Mouse (Mus musculus): ENCODE measurements at regions not wholly inside any gene's neighbourhood (a gene's known extent, or its start where the extent isn't known, plus 50 kb on each side); places are given as distances from the start of the nearest gene placed in this dataset.

GRCm38 (mm10) chr2:178989784-178990183, 452.4 kb upstream of the Cdh4 start:
- no peaks in the 10 kb centered on the region for H3K9me3 ChIP-seq (ENCODE audit: low read depth, low read length)
- H3K27ac ChIP-seq (ENCODE audit: low read depth): no peak overlapping the region
- H3K36me3 ChIP-seq (ENCODE audit: insufficient read depth): no peaks in the 10 kb centered on the region
- no peak overlapping the region for H3K9ac ChIP-seq
- H3K27me3 ChIP-seq (ENCODE audit: insufficient read depth, low read length): no peaks in the 10 kb centered on the region
- H3K4me2 ChIP-seq: no peak overlapping the region
- WGBS: 85% methylated on average over 1 of the region's 1 CpGs
- DNase-seq (no peak), ATAC-seq (ENCODE audit: insufficient read depth) (no peak)
- no peaks in the 10 kb centered on the region for H3K4me1 ChIP-seq (ENCODE audit: insufficient read depth)
- peak; percentile 8; the same call in 1 of the 2 replicates for TF ChIP-seq CTCF (IDR thresholded peaks at IDR 0.05; ENCODE audit: low read depth)
- no peak overlapping the region for H3K4me3 ChIP-seq (ENCODE audit: low read depth, low read length)

DNA sequence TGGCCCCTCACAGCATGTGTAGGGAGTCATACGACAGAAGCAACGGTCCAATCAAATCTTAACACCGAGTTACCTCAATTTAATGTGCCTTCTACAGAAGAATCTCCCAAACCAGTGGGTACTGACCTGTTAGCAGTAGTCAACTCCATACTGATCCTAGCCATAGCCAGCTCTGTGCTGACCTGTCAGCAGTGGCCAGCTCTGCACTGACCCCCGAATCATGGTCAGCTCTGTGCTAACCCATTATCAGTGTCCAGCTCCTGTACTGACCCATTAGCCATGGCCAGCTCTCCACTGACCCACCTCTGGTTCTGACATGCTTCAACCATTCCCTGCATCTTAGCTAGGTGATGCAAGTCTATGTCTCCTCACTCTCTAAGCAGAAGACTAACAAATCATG, 451.3 kb upstream of the Cdh4 start:
- H3K4me2 ChIP-seq: no peak overlapping the region
- no peaks in the 10 kb centered on the region for H3K4me1 ChIP-seq (ENCODE audit: insufficient read depth)
- no peak for ATAC-seq (ENCODE audit: insufficient read depth)
- no peak overlapping the region for H3K27ac ChIP-seq (ENCODE audit: low read depth)
- no peak overlapping the region for H3K4me3 ChIP-seq (ENCODE audit: low read depth, low read length)
- WGBS: 85% methylated on average over 4 of the region's 4 CpGs
- TF ChIP-seq CTCF (IDR thresholded peaks at IDR 0.05; ENCODE audit: low read depth): no peak
- H3K9ac ChIP-seq: no peak overlapping the region
- DNase-seq: no peak
- H3K27me3 ChIP-seq (ENCODE audit: insufficient read depth, low read length): no peaks in the 10 kb centered on the region
- no peaks in the 10 kb centered on the region for H3K36me3 ChIP-seq (ENCODE audit: insufficient read depth)
- no peaks in the 10 kb centered on the region for H3K9me3 ChIP-seq (ENCODE audit: low read depth, low read length)

- no peaks in the 10 kb centered on the region for H3K4me1 ChIP-seq (ENCODE audit: insufficient read depth)
- H3K9ac ChIP-seq: no peak overlapping the region
- H3K9me3 ChIP-seq (ENCODE audit: low read depth, low read length): no peaks in the 10 kb centered on the region
- H3K27ac ChIP-seq (ENCODE audit: low read depth): no peak overlapping the region
- WGBS: 66% methylated on average over 8 of the region's 8 CpGs
- no peak for TF ChIP-seq CTCF (IDR thresholded peaks at IDR 0.05; ENCODE audit: low read depth)
- ATAC-seq (ENCODE audit: insufficient read depth) (no peak), DNase-seq (no peak)
- H3K4me3 ChIP-seq (ENCODE audit: low read depth, low read length): no peak overlapping the region
- no peaks in the 10 kb centered on the region for H3K36me3 ChIP-seq (ENCODE audit: insufficient read depth)
- H3K27me3 ChIP-seq (ENCODE audit: insufficient read depth, low read length): no peaks in the 10 kb centered on the region
- H3K4me2 ChIP-seq: no peak overlapping the region
These were observed 449.7 kb upstream of the Cdh4 start for GRCm38 (mm10) chr2:178992334-178993116.

DNA sequence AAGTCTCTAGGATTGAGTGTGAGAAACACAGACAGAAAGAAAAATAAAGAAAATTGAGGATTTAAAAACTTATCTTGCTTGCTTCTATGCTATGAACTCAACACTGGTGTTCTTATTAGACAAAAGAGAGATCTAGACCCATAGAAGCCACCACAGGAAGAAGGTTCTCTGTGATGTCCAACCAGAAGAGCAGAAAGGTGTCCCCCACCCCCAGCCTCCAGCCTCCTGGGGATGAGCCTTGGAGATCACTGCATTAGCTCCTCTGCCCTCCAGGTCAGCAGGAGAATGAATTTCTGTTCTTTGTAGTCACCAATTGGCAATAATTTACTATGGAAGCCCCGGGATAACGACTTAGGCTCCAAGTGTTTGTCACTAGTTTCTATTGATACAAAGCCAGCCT, 444.3 kb upstream of the Cdh4 start:
- no peak for TF ChIP-seq CTCF (IDR thresholded peaks at IDR 0.05; ENCODE audit: low read depth)
- H3K4me3 ChIP-seq (ENCODE audit: low read depth, low read length): no peak overlapping the region

GRCm38 (mm10) chr2:179000448-179001081, 441.7 kb upstream of the Cdh4 start:
- no peak overlapping the region for H3K4me3 ChIP-seq (ENCODE audit: low read depth, low read length)
- H3K9ac ChIP-seq: no peak overlapping the region
- no peak overlapping the region for H3K27ac ChIP-seq (ENCODE audit: low read depth)
- DNase-seq: no peak
- H3K27me3 ChIP-seq (ENCODE audit: insufficient read depth, low read length): no peaks in the 10 kb centered on the region
- WGBS: 73% methylated on average over 17 of the region's 17 CpGs
- H3K4me1 ChIP-seq (ENCODE audit: insufficient read depth): no peaks in the 10 kb centered on the region
- ATAC-seq (ENCODE audit: insufficient read depth): no peak
- H3K9me3 ChIP-seq (ENCODE audit: low read depth, low read length): no peaks in the 10 kb centered on the region
- H3K36me3 ChIP-seq (ENCODE audit: insufficient read depth): no peaks in the 10 kb centered on the region
- no peak for TF ChIP-seq CTCF (IDR thresholded peaks at IDR 0.05; ENCODE audit: low read depth)
- H3K4me2 ChIP-seq: no peak overlapping the region

More for the DNA sequence above, 444.3 kb upstream of the Cdh4 start:
- DNase-seq: no peak
- Histone ChIP-seq H3K36me3 (ENCODE audit: insufficient read depth) (no peaks in the 10 kb centered on the region), H3K9me3 (ENCODE audit: low read depth, low read length) (no peaks in the 10 kb centered on the region), H3K27ac (ENCODE audit: low read depth) (no peak overlapping the region), H3K27me3 (ENCODE audit: insufficient read depth, low read length) (no peaks in the 10 kb centered on the region), H3K4me1 (ENCODE audit: insufficient read depth) (no peaks in the 10 kb centered on the region), H3K9ac (no peak overlapping the region), H3K4me2 (no peak overlapping the region)
- no peak for ATAC-seq (ENCODE audit: insufficient read depth)
- WGBS: 74% methylated on average over 2 of the region's 2 CpGs

GRCm38 (mm10) chr2:179007766-179008165, 434.5 kb upstream of the Cdh4 start:
- Histone ChIP-seq H3K9ac (no peak overlapping the region), H3K27me3 (ENCODE audit: insufficient read depth, low read length) (no peaks in the 10 kb centered on the region), H3K9me3 (ENCODE audit: low read depth, low read length) (no peaks in the 10 kb centered on the region), H3K4me2 (no peak overlapping the region), H3K36me3 (ENCODE audit: insufficient read depth) (no peaks in the 10 kb centered on the region), H3K27ac (ENCODE audit: low read depth) (no peak overlapping the region), H3K4me1 (ENCODE audit: insufficient read depth) (no peaks in the 10 kb centered on the region), H3K4me3 (ENCODE audit: low read depth, low read length) (no peak overlapping the region)
- no peak for TF ChIP-seq CTCF (IDR thresholded peaks at IDR 0.05; ENCODE audit: low read depth)
- ATAC-seq (ENCODE audit: insufficient read depth): no peak
- DNase-seq: no peak
- 76% methylated on average over 6 of the region's 6 CpGs for WGBS

DNA sequence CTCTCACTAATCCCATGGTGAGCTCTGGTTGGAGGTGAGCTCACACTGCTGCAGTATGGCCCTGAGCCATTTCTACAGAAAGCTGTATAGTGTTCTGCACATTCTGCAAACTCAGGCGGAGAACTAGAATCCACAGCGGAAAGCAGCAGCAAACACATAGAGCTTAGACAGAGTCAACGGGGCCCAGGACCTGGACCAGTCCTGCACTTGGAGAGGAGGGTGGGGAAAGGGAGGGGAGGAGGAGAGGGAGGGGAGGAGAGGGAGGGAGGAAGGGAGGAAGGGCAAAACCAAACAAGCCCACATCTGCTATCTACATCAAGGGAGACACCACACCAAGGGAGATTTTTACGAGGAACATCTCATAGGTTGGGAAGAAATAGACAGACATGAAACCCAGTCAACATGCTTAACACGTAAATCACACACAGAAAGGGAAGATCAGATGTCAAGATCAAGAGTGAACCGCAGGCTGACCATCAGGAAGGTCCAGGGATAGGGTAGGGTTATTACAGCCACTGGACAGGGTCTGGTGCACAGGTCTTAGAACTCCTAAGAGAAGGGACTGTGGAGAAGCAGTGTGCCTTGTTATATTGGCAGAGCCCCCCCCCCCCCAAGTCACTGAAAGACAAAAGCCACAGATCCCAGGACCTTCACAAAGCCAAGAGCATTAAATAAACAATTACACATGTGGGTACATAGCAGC, 428.2 kb upstream of the Cdh4 start:
- no peak for ATAC-seq (ENCODE audit: insufficient read depth)
- TF ChIP-seq CTCF (IDR thresholded peaks at IDR 0.05; ENCODE audit: low read depth): no peak

More for the DNA sequence above, 428.2 kb upstream of the Cdh4 start:
- Histone ChIP-seq H3K9ac (no peak overlapping the region), H3K4me2 (no peak overlapping the region), H3K4me1 (ENCODE audit: insufficient read depth) (no peaks in the 10 kb centered on the region), H3K36me3 (ENCODE audit: insufficient read depth) (no peaks in the 10 kb centered on the region), H3K4me3 (ENCODE audit: low read depth, low read length) (no peak overlapping the region), H3K9me3 (ENCODE audit: low read depth, low read length) (no peaks in the 10 kb centered on the region), H3K27me3 (ENCODE audit: insufficient read depth, low read length) (no peaks in the 10 kb centered on the region), H3K27ac (ENCODE audit: low read depth) (no peak overlapping the region)
- WGBS: 53% methylated on average over 6 of the region's 6 CpGs
- DNase-seq: no peak
